In genomic region chr1:40874456-40875375, GRCm38 (mm10) we compare ENCODE assay signal across 11 mouse cellular contexts.
DNase-seq lines count a peak whose midpoint lies in the region; ATAC-seq and TF ChIP-seq lines count a peak whose summit lies in the region.
"Had no signal": no experiment of that assay in that cellular context is flagged by ENCODE, and none has a peak within 500 bp of the region (broad histone marks: within the 10 kb centered on the region; RNA-seq: fewer than 3 reads in every experiment).

No protein-coding gene starts in this region.

- 47% methylated on average over 26 of the region's 26 CpGs for WGBS in heart, adult 2 months
- WGBS in intestine, embryonic 16.5 days, result 71% methylated on average over 26 of the region's 26 CpGs

- no peak for DNase-seq in layer of hippocampus, adult 2 months (ENCODE audit: low spot score in 2 of 2)
- no peak for DNase-seq in layer of hippocampus, adult 11-12 months (ENCODE audit: low spot score)
- DNase-seq in brain, adult 2 months (ENCODE audit: low read depth, low spot score), result peak; percentile 31
- DNase-seq in heart, adult 2 months, result peak; percentile 26 to 27
- DNase-seq in cerebellum, postnatal 4 days (ENCODE audit: low spot score in 2 of 2), result no peak
- DNase-seq in thymus, postnatal 36 days, result no peak
- DNase-seq: liver had no signal

- peak overlapping the region; percentile 34 for H3K4me2 ChIP-seq in intestine, embryonic 16.5 days (ENCODE audit: low read depth, low read length)
- H3K4me2 ChIP-seq: embryonic facial prominence, embryonic 13.5 days had no signal

- peak; percentile 49; the same call in 1 of the 2 replicates for TF ChIP-seq POLR2A in heart, adult 2 months (IDR thresholded peaks at IDR 0.05; ENCODE audit: insufficient read depth, low read depth, low read length)

- no peak for TF ChIP-seq CTCF in layer of hippocampus, adult 2 months (conservative IDR thresholded peaks at IDR 0.05)
- no peak for TF ChIP-seq CTCF in heart, adult 2 months (IDR thresholded peaks at IDR 0.05)

- ATAC-seq in intestine, embryonic 16.5 days, result no peak

- H3K27me3 ChIP-seq in heart, adult 2 months (ENCODE audit: control insufficient read depth, insufficient read depth, low read length), result no peaks in the 10 kb centered on the region
- no peaks in the 10 kb centered on the region for H3K27me3 ChIP-seq in intestine, embryonic 16.5 days (replicated peaks; ENCODE audit: control insufficient read depth, insufficient read depth, low read length)
- H3K27me3 ChIP-seq: embryonic facial prominence, embryonic 13.5 days had no signal

- H3K36me3 ChIP-seq in heart, adult 2 months (ENCODE audit: control insufficient read depth, insufficient read depth, low read length), result no peaks in the 10 kb centered on the region
- no peaks in the 10 kb centered on the region for H3K36me3 ChIP-seq in intestine, embryonic 16.5 days (ENCODE audit: control insufficient read depth, insufficient read depth, low read length)
- H3K36me3 ChIP-seq: embryonic facial prominence, embryonic 13.5 days; G1E; hindbrain, embryonic 10.5 days had no signal

- no peaks in the 10 kb centered on the region for H3K79me2 ChIP-seq in heart, adult 2 months (replicated peaks; ENCODE audit: control insufficient read depth, insufficient read depth, low read length)

- peaks cover 3% of the 10 kb centered on the region for H3K4me1 ChIP-seq in heart, adult 2 months (ENCODE audit: control insufficient read depth, insufficient read depth, low read length)
- H3K4me1 ChIP-seq in intestine, embryonic 16.5 days (ENCODE audit: control insufficient read depth, insufficient read depth, low read length), result 0 out of 2 replicates have a peak, but pooled peaks cover 4% of the 10 kb centered on the region

- 0 out of 2 replicates have a peak, but pooled peaks have one; percentile 32 for TF ChIP-seq EP300 in heart, adult 2 months (IDR thresholded peaks at IDR 0.05; ENCODE audit: insufficient read depth, low read depth, low read length)

- H3K9ac ChIP-seq in heart, adult 2 months (ENCODE audit: low read depth, low read length), result peak overlapping the region; percentile 46; the same call in 1 of the 2 replicates
- no peak overlapping the region for H3K9ac ChIP-seq in intestine, embryonic 16.5 days (ENCODE audit: low read depth, low read length)
- H3K9ac ChIP-seq: embryonic facial prominence, embryonic 13.5 days had no signal

- no peaks in the 10 kb centered on the region for H3K9me3 ChIP-seq in intestine, embryonic 16.5 days (ENCODE audit: control insufficient read depth, low read length)
- H3K9me3 ChIP-seq: embryonic facial prominence, embryonic 13.5 days; G1E; hindbrain, embryonic 10.5 days had no signal

- intact Hi-C loops in heart, adult 2 months (cut with DNase I), result no loop called here

- peak overlapping the region; percentile 55; the same call in 1 of the 2 replicates for H3K27ac ChIP-seq in layer of hippocampus, adult 2 months
- peak overlapping the region; percentile 48 for H3K27ac ChIP-seq in heart, adult 2 months
- no peak overlapping the region for H3K27ac ChIP-seq in intestine, embryonic 16.5 days (ENCODE audit: low read length)
- H3K27ac ChIP-seq: embryonic facial prominence, embryonic 13.5 days; hindbrain, embryonic 10.5 days had no signal

- peak overlapping the region; percentile 53 for H3K4me3 ChIP-seq in layer of hippocampus, adult 2 months
- H3K4me3 ChIP-seq in heart, adult 2 months, result peak overlapping the region; percentile 42
- H3K4me3 ChIP-seq in intestine, embryonic 16.5 days (ENCODE audit: low read length), result no peak overlapping the region
- H3K4me3 ChIP-seq: embryonic facial prominence, embryonic 13.5 days; hindbrain, embryonic 10.5 days had no signal

Comparison
In these comparisons a context has a peak if more than half of its experiments do, and no peak if none do; other contexts are left out.
1. DNase-seq: peak in brain, adult 2 months (single experiment) and heart, adult 2 months (2 of 2); none in layer of hippocampus, adult 2 months (0 of 2), layer of hippocampus, adult 11-12 months (single experiment), cerebellum, postnatal 4 days (0 of 2) and thymus, postnatal 36 days (0 of 2).